In genomic region chr19:25628490-25628889, GRCm38 (mm10) we compare ENCODE assay signal across 9 mouse cellular contexts. TPM values are rescaled to one million over a fixed set of nuclear protein-coding genes. Genes with fewer than 3 reads are reported as not detected.
A peak's percentile ranks its signal among the peaks of the same experiment; 100 is the strongest.
DNase-seq lines count a peak whose midpoint lies in the region; ATAC-seq and TF ChIP-seq lines count a peak whose summit lies in the region.
"Had no signal": no experiment of that assay in that cellular context is flagged by ENCODE, and none has a peak within 500 bp of the region (broad histone marks: within the 10 kb centered on the region; RNA-seq: fewer than 3 reads in every experiment).

No protein-coding gene starts in this region.

- no peak overlapping the region for H3K4me3 ChIP-seq in heart, embryonic 10.5 days
- H3K4me3 ChIP-seq in bone marrow macrophage, adult 2 months (ENCODE audit: insufficient read depth, low read length): no peak overlapping the region
- no peak overlapping the region for H3K4me3 ChIP-seq in embryonic fibroblast, embryonic 13.5 days (ENCODE audit: insufficient read depth, low read length)
- H3K4me3 ChIP-seq in left cerebral cortex, adult 2 months: no peak overlapping the region
- H3K4me3 ChIP-seq in midbrain, embryonic 12.5 days: no peak overlapping the region

- H3K36me3 ChIP-seq in heart, embryonic 10.5 days: no peaks in the 10 kb centered on the region
- H3K36me3 ChIP-seq in midbrain, embryonic 12.5 days: no peaks in the 10 kb centered on the region
- H3K36me3 ChIP-seq: G1E had no signal

- no peak overlapping the region for H3K4me2 ChIP-seq in midbrain, embryonic 12.5 days (replicated peaks)

- peak; percentile 85 to 95 for ATAC-seq in hematopoietic stem cell, adult 5-6 weeks (replicated peaks in 1 of 2; ENCODE audit: insufficient read depth in 1 of 2, low FRiP score in 2 of 2, low TSS enrichment in 1 of 2, low read depth in 1 of 2, poor library complexity in 2 of 2, severe bottlenecking in 2 of 2)
- ATAC-seq in midbrain, embryonic 12.5 days (ENCODE audit: low FRiP score, low read depth): peak; percentile 38; the same call in 1 of the 2 replicates

- no peak overlapping the region for H3K9ac ChIP-seq in midbrain, embryonic 12.5 days (replicated peaks)

- 8% methylated on average over 9 of the region's 9 CpGs for WGBS in heart, embryonic 10.5 days
- WGBS in midbrain, embryonic 12.5 days: 12% methylated on average over 9 of the region's 9 CpGs

- 0 out of 2 replicates have a peak, but pooled peaks cover 2% of the 10 kb centered on the region for H3K4me1 ChIP-seq in heart, embryonic 10.5 days
- H3K4me1 ChIP-seq in bone marrow macrophage, adult 2 months (ENCODE audit: control insufficient read depth, insufficient read depth, low read length): no peaks in the 10 kb centered on the region
- H3K4me1 ChIP-seq in embryonic fibroblast, embryonic 13.5 days (ENCODE audit: control insufficient read depth, insufficient read depth, low read length): no peaks in the 10 kb centered on the region
- H3K4me1 ChIP-seq in midbrain, embryonic 12.5 days: no peaks in the 10 kb centered on the region

- no peak for TF ChIP-seq POLR2A in bone marrow macrophage, adult 2 months (IDR thresholded peaks at IDR 0.05; ENCODE audit: borderline replicate concordance, low read depth, low read length)
- no peak for TF ChIP-seq POLR2A in embryonic fibroblast, embryonic 13.5 days (IDR thresholded peaks at IDR 0.05; ENCODE audit: low read depth, low read length)

- intact Hi-C loops in heart, postnatal 25 days (cut with DNase I): loop anchor here (2.0 to 10.0 kb wide), 3 partner anchors 84 to 524 kb away; no protein-coding TSS in a partner anchor
- intact Hi-C loops in left cerebral cortex, adult 2 months (cut with DNase I): loop anchor here (5.0 kb wide), 2 partner anchors 286 to 496 kb away; no protein-coding TSS in a partner anchor

- H3K9me3 ChIP-seq in heart, embryonic 10.5 days: no peaks in the 10 kb centered on the region
- no peaks in the 10 kb centered on the region for H3K9me3 ChIP-seq in midbrain, embryonic 12.5 days

- H3K27ac ChIP-seq in heart, embryonic 10.5 days: no peak overlapping the region
- H3K27ac ChIP-seq in bone marrow macrophage, adult 2 months (ENCODE audit: insufficient read depth, low read depth, low read length): no peak overlapping the region
- H3K27ac ChIP-seq in embryonic fibroblast, embryonic 13.5 days (ENCODE audit: insufficient read depth, low read length): no peak overlapping the region
- H3K27ac ChIP-seq in left cerebral cortex, adult 2 months: no peak overlapping the region
- H3K27ac ChIP-seq in midbrain, embryonic 12.5 days (replicated peaks): no peak overlapping the region

- H3K27me3 ChIP-seq in heart, embryonic 10.5 days (ENCODE audit: insufficient read depth, poor library complexity, severe bottlenecking): peaks cover 79% of the 10 kb centered on the region
- H3K27me3 ChIP-seq in midbrain, embryonic 12.5 days: peaks cover 64% of the 10 kb centered on the region

- TF ChIP-seq CTCF in bone marrow macrophage, adult 2 months (IDR thresholded peaks at IDR 0.05; ENCODE audit: low read depth, low read length): peak; percentile 68
- peak; percentile 64; the same call in 1 of the 2 replicates for TF ChIP-seq CTCF in embryonic fibroblast, embryonic 13.5 days (IDR thresholded peaks at IDR 0.05; ENCODE audit: borderline replicate concordance, insufficient read depth, low read length)
- TF ChIP-seq CTCF in left cerebral cortex, adult 2 months (IDR thresholded peaks at IDR 0.05): peak; percentile 98

- peak; percentile 81 for DNase-seq in heart, embryonic 10.5 days (ENCODE audit: low spot score)
- DNase-seq in heart, postnatal 25 days (ENCODE audit: low spot score): no peak
- peak; percentile 66 to 70 for DNase-seq in left cerebral cortex, adult 2 months (ENCODE audit: extremely low spot score in 1 of 2, low spot score in 2 of 2)
- DNase-seq in spleen, postnatal 36 days (ENCODE audit: low spot score in 2 of 2): peak; percentile 17 to 29

RNA-seq across cellular contexts. Expression of gene Dmrt3, which starts 18.4 kb away (rescaled TPM):
- polyA plus RNA-seq in heart, embryonic 10.5 days (2016; fragmentation: Nextera tagmentation; extraction: Ambion mirVana): not detected in 2 replicates
- not detected for total RNA-seq in heart, postnatal 25 days (2021)
- not detected in 2 replicates for polyA plus RNA-seq in bone marrow macrophage, adult 2 months (2012; ENCODE audit: insufficient read depth, insufficient read length, missing spikeins)
- polyA plus RNA-seq in embryonic fibroblast, embryonic 13.5 days (2011; ENCODE audit: insufficient read length, low read depth, missing spikeins): not detected in 2 replicates
- total RNA-seq in hematopoietic stem cell, adult 5-6 weeks (2017): not detected in 2 replicates
- total RNA-seq in left cerebral cortex, adult 2 months (2021): under 1 TPM in 1 of 2 experiments, not detected in 1; 0.14 TPM
- polyA plus RNA-seq in midbrain, embryonic 12.5 days (2016; fragmentation: Nextera tagmentation; extraction: Ambion mirVana): 1.0 and 2.9 TPM in 2 replicates
- polyA plus RNA-seq: G1E had no signal

RNA-seq across cellular contexts. Expression of gene Dmrt2, which starts 43.7 kb away (rescaled TPM):
- 0.44 and 1.7 TPM in 2 replicates for polyA plus RNA-seq in heart, embryonic 10.5 days (2016; fragmentation: Nextera tagmentation; extraction: Ambion mirVana)
- under 1 TPM; 0.14 to 0.18 TPM for total RNA-seq in heart, postnatal 25 days (2021)
- not detected in 2 replicates for polyA plus RNA-seq in bone marrow macrophage, adult 2 months (2012; ENCODE audit: insufficient read depth, insufficient read length, missing spikeins)
- polyA plus RNA-seq in embryonic fibroblast, embryonic 13.5 days (2011; ENCODE audit: insufficient read length, low read depth, missing spikeins): 1.1 and 3.1 TPM in 2 replicates
- total RNA-seq in hematopoietic stem cell, adult 5-6 weeks (2017): not detected in 2 replicates
- 1 to 10 TPM; 1.5 to 2.0 TPM for total RNA-seq in left cerebral cortex, adult 2 months (2021)
- 0.22 and 0.29 TPM in 2 replicates for polyA plus RNA-seq in midbrain, embryonic 12.5 days (2016; fragmentation: Nextera tagmentation; extraction: Ambion mirVana)
- total RNA-seq: G1E had no signal
- polyA plus RNA-seq: G1E had no signal
